Mouse (Mus musculus) liver, embryonic 15.5 days (tissue): ENCODE results near the gene Taf1a. TPM values are rescaled to one million over a fixed set of nuclear protein-coding genes. Genes with fewer than 3 reads are reported as not detected.

Experiments
- ATAC-seq: fragments of 200-750 bp; cut with Nextera tagmentation; 2 replicates; pipeline ENCODE4 v1.8.0; 2017; ENCODE audit warnings: moderate number of reproducible peaks, mild to moderate bottlenecking, moderate library complexity; ENCODE audit not compliant: insufficient read depth
- H3K27ac ChIP-seq: fragments of 300-500 bp; sonication (generic); replicated peaks from 2 replicates; pipeline ENCODE4 v1.5.1; 2015; ENCODE audit warnings: mild to moderate bottlenecking, inconsistent platforms
- H3K27me3 ChIP-seq: fragments of 300-500 bp; sonication (generic); 2 replicates; pipeline ENCODE4 v1.6.1; 2015; ENCODE audit warnings: mild to moderate bottlenecking, inconsistent platforms
- H3K36me3 ChIP-seq: fragments of 300-500 bp; sonication (generic); replicated peaks from 2 replicates; pipeline ENCODE4 v1.6.1; 2015; ENCODE audit warnings: moderate library complexity, mild to moderate bottlenecking, inconsistent platforms
- H3K4me1 ChIP-seq: fragments of 300-500 bp; sonication (generic); replicated peaks from 2 replicates; pipeline ENCODE4 v1.6.1; 2015; ENCODE audit warnings: inconsistent platforms
- H3K4me2 ChIP-seq: fragments of 300-500 bp; sonication (generic); 2 replicates; pipeline ENCODE4 v1.6.1; 2015; ENCODE audit warnings: moderate library complexity, mild to moderate bottlenecking, inconsistent platforms
- H3K4me3 ChIP-seq: fragments of 300-500 bp; sonication (generic); replicated peaks from 2 replicates; pipeline ENCODE4 v1.5.1; 2015; ENCODE audit warnings: mild to moderate bottlenecking, inconsistent platforms
- H3K9ac ChIP-seq: fragments of 300-500 bp; sonication (generic); 2 replicates; pipeline ENCODE4 v1.6.1; 2015; ENCODE audit warnings: moderate library complexity, mild to moderate bottlenecking, inconsistent platforms
- H3K9me3 ChIP-seq: fragments of 300-500 bp; sonication (generic); replicated peaks from 2 replicates; pipeline ENCODE4 v1.6.1; 2016; ENCODE audit warnings: inconsistent platforms
- WGBS: fragments of 180-500 bp; shearing (Covaris S2); methylation state at CpG from one replicate; pipeline ENCODE4 v1.1.7; 2015; ENCODE audit warnings: mixed read lengths; ENCODE audit not compliant: insufficient replicate concordance; 5-methylcytosine and 5-hydroxymethylcytosine counted together
- polyA plus RNA-seq: library from polyadenylated mRNA; unstranded; fragments of >200 nt; fragmentation: Nextera tagmentation; extraction: Ambion mirVana; gene quantifications from 2 replicates; pipeline ENCODE4 v1.2.1, GENCODE M21; 2015

Taf1a gene
- polyA plus RNA-seq, 1 experiment from 2014 or later, result 4.0 TPM

GRCm38 (mm10) chr1:183414081-183414727 is 25.4 kb downstream of the Taf1a start:
- Histone ChIP-seq H3K27me3 (no peaks in the 10 kb centered on the region), H3K4me1 (no peaks in the 10 kb centered on the region), H3K9ac (no peak overlapping the region), H3K4me3 (no peak overlapping the region), H3K36me3 (peaks cover 17% of the 10 kb centered on the region), H3K4me2 (no peak overlapping the region), H3K27ac (no peak overlapping the region), H3K9me3 (no peaks in the 10 kb centered on the region)
- WGBS, result 70% methylated on average over 15 of the region's 15 CpGs
- ATAC-seq, result no peak

DNA sequence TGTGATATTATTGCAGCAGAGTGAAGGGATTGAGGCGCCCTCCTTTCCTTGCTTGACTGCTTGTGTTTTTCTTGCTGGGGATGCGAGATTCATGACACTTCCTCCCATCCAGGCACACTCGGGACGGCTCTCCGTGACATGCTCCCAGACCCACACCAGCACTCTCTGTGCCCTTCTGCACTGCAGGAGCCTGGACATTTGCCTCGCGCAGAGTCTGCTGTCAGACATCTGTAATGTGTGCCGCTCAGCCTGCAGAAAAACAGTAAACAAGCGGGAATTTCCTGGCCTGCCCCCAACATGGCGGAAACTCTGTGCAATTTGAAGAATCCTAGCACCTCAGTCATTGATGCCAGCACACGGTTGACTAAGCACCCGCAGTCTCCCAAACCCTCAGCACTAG is 29.1 kb downstream of the Taf1a start, which contains the start of gene Hhipl2:
Hhipl2 (plus strand) TSS at position 343 of the 400 bp plus-strand sequence.
- no peak within 1 kb of the TSS for H3K4me2 ChIP-seq
- no peak within 1 kb of the TSS for H3K9ac ChIP-seq
- H3K36me3 ChIP-seq, result no peaks in the 10 kb centered on the region
- no peaks in the 10 kb centered on the region for H3K27me3 ChIP-seq
- H3K4me3 ChIP-seq, result no peak within 1 kb of the TSS
- H3K27ac ChIP-seq, result no peak within 1 kb of the TSS
- WGBS, result 59% methylated on average over 12 of the region's 12 CpGs
- no peak for ATAC-seq
- H3K4me1 ChIP-seq, result no peaks in the 10 kb centered on the region
- H3K9me3 ChIP-seq, result no peaks in the 10 kb centered on the region

GRCm38 (mm10) chr1:183419741-183420140 is 31.0 kb downstream of the Taf1a start:
- 74% methylated on average over 7 of the region's 7 CpGs for WGBS
- no peak for ATAC-seq
- H3K4me3 ChIP-seq, result no peak overlapping the region
- no peaks in the 10 kb centered on the region for H3K36me3 ChIP-seq
- H3K27me3 ChIP-seq, result no peaks in the 10 kb centered on the region
- no peak overlapping the region for H3K4me2 ChIP-seq
- no peaks in the 10 kb centered on the region for H3K9me3 ChIP-seq
- H3K4me1 ChIP-seq, result no peaks in the 10 kb centered on the region
- H3K9ac ChIP-seq, result no peak overlapping the region
- no peak overlapping the region for H3K27ac ChIP-seq

- no peak for ATAC-seq
- WGBS, result 71% methylated on average over 10 of the region's 10 CpGs
Observed at GRCm38 (mm10) chr1:183420296-183420695, 31.5 kb downstream of the Taf1a start.

DNA sequence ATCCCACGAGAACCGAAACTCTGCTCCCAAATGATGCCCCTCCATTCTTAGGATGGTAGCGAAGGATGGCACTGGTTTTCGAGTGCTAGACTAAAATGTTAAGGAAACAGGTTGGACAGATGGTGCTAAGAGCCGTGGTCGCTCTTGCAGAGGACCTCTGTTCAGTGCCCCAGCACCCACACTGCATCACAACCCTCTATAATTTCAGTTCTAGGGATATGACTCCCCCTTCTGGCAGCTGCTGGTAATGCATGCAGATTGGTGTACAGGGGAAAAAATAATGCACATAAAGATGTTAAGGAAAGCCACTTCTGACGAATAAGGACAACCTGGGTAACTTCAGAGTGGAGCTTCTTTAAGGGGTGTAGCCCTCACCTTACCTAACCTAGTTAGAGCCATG is 35.3 kb downstream of the Taf1a start:
- 76% methylated on average over 7 of the region's 7 CpGs for WGBS
- Histone ChIP-seq H3K9ac (no peak overlapping the region), H3K4me2 (no peak overlapping the region), H3K4me1 (no peaks in the 10 kb centered on the region), H3K36me3 (no peaks in the 10 kb centered on the region), H3K27me3 (no peaks in the 10 kb centered on the region), H3K9me3 (no peaks in the 10 kb centered on the region), H3K27ac (no peak overlapping the region), H3K4me3 (no peak overlapping the region)
- no peak for ATAC-seq

More at GRCm38 (mm10) chr1:183420296-183420695, 31.5 kb downstream of the Taf1a start:
- Histone ChIP-seq H3K4me1 (no peaks in the 10 kb centered on the region), H3K4me2 (no peak overlapping the region), H3K4me3 (no peak overlapping the region), H3K9ac (no peak overlapping the region), H3K27me3 (no peaks in the 10 kb centered on the region), H3K27ac (no peak overlapping the region), H3K9me3 (no peaks in the 10 kb centered on the region), H3K36me3 (no peaks in the 10 kb centered on the region)

- H3K4me3 ChIP-seq, result no peak overlapping the region
- no peak for ATAC-seq
Observed at GRCm38 (mm10) chr1:183434918-183435317, 46.1 kb downstream of the Taf1a start.

GRCm38 (mm10) chr1:183439036-183439435 is 50.3 kb downstream of the Taf1a start:
- Histone ChIP-seq H3K9ac (no peak overlapping the region; the same call in 1 of the 2 replicates), H3K27ac (no peak overlapping the region), H3K4me2 (peak overlapping the region; percentile 59)

More at GRCm38 (mm10) chr1:183434918-183435317, 46.1 kb downstream of the Taf1a start:
- Histone ChIP-seq H3K9ac (no peak overlapping the region), H3K27me3 (no peaks in the 10 kb centered on the region), H3K36me3 (no peaks in the 10 kb centered on the region), H3K4me2 (no peak overlapping the region), H3K27ac (no peak overlapping the region), H3K4me1 (no peaks in the 10 kb centered on the region), H3K9me3 (no peaks in the 10 kb centered on the region)
- WGBS, result 69% methylated on average over 9 of the region's 9 CpGs

GRCm38 (mm10) chr1:183442015-183442774 is 53.4 kb downstream of the Taf1a start:
- no peak overlapping the region for H3K9ac ChIP-seq
- H3K4me2 ChIP-seq, result no peak overlapping the region
- H3K9me3 ChIP-seq, result no peaks in the 10 kb centered on the region
- no peak overlapping the region for H3K27ac ChIP-seq
- ATAC-seq, result no peak
- no peaks in the 10 kb centered on the region for H3K36me3 ChIP-seq
- no peaks in the 10 kb centered on the region for H3K27me3 ChIP-seq
- H3K4me3 ChIP-seq, result no peak overlapping the region
- H3K4me1 ChIP-seq, result no peaks in the 10 kb centered on the region
- 24% methylated on average over 19 of the region's 19 CpGs for WGBS

More at GRCm38 (mm10) chr1:183439036-183439435, 50.3 kb downstream of the Taf1a start:
- no peaks in the 10 kb centered on the region for H3K36me3 ChIP-seq
- H3K4me1 ChIP-seq, result no peaks in the 10 kb centered on the region
- no peaks in the 10 kb centered on the region for H3K9me3 ChIP-seq
- peak; percentile 42; the same call in 1 of the 2 replicates for ATAC-seq
- WGBS, result 19% methylated on average over 22 of the region's 22 CpGs
- peak overlapping the region; percentile 41 for H3K4me3 ChIP-seq
- no peaks in the 10 kb centered on the region for H3K27me3 ChIP-seq

DNA sequence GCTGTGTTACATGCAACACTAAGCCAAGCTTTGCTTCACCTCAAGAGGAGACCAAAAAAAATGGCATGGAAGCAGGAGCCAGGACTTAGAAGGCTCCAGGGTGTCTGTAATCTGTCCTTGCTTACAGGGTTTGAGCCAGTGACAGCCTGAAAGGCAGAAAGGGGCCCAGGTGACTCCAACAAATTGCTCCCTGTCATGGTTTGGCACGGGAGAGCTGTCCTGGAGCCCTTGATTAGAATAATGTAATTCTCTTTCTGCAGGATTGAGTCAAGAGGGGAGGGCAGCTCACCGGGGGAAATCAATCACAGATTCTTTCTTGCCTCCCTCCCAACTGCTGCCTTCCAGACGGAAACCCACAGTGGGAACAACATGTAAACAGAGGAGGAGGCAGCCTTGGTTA is 64.3 kb downstream of the Taf1a start:
- Histone ChIP-seq H3K27me3 (no peaks in the 10 kb centered on the region), H3K9ac (no peak overlapping the region), H3K27ac (no peak overlapping the region), H3K9me3 (0 out of 2 replicates have a peak, but pooled peaks cover 3% of the 10 kb centered on the region), H3K4me2 (no peak overlapping the region), H3K4me1 (no peaks in the 10 kb centered on the region), H3K4me3 (no peak overlapping the region), H3K36me3 (no peaks in the 10 kb centered on the region)
- ATAC-seq, result no peak
- 35% methylated on average over 3 of the region's 3 CpGs for WGBS
